Mouse (Mus musculus) cerebellum, postnatal 14 days (tissue): ENCODE data around the gene Olfr1095.

Experiments used
- DNase-seq, 2 experiments: peaks; one replicate each; pipeline ENCODE4 v3.0.0; 2021; ENCODE audit warnings: mixed read lengths in 2 of 2

The Olfr1095 gene

DNA sequence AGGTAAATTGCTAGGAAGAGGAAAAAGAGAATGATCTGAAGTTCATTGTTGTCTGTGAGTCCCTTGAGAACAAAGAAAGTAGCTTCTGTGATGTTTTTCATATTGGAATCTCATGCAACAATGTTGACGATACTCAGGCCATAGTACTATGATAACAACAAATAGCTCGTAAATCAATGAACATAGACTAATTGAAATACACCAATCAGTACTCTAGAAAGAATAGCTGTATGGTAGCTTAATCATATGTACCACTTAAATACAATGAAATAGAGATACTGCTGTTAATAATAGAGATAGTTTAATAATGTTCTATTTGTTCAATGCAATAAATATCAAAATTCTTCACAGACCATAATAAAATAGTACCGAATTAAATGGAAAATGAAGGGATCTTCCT is at the start of gene Olfr1095:
Gene Olfr1095, minus strand, starts transcription at position 101 of the 400 bp plus-strand sequence.
- no peak for DNase-seq

DNA sequence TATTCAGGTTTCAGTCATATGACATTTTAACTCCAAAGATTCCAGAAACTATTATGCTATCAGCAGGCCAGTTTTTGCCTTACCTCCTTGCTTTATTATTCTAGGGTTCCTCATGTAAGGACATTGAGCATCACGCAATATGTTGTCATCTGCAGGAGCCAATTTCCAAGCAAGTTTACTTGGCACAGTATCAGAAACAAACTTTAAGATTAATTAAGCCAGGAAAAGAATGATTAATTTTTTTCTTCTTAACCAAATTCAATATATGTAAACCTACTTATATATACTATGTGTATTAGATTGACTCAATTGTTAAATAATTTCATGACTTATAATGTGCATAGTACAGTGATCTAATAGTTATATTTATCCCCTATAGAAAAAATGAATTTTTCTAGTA is 40.6 kb upstream of the Olfr1095 start, which contains the start of gene Olfr1097:
Gene Olfr1097, minus strand, starts transcription at position 101 of the 400 bp plus-strand sequence.
- no peak for DNase-seq

GRCm38 (mm10) chr2:86874702-86875101 is 23.2 kb upstream of the Olfr1095 start, which contains the start of gene Gm13723:
Gene Gm13723, minus strand, starts transcription at chr2:86874802.
- no peak for DNase-seq

DNA sequence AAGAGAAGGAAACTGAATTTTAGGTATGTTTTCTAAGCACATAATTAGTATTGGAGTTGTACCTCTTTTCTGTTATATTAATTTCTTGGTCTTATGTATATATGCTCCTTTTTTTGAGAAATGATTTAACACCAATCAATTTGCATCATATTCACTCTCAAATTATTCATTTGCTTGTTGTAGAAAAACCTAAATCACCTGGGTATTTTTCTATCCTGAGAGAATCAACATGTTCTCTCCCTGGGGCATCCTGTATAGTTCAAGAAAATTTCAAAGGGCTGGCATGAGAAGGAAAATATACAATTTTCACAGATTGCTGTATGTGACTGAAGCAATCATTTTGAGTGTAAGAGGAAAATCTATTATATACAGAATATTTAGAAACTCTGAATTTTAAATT is 27.1 kb downstream of the Olfr1095 start, which contains the start of gene Olfr1094:
Gene Olfr1094, plus strand, starts transcription at position 301 of the 400 bp plus-strand sequence.
- DNase-seq: no peak

- no peak for DNase-seq
Measured at GRCm38 (mm10) chr2:86809918-86810317, 41.6 kb downstream of the Olfr1095 start, which contains the start of gene Olfr141. Gene Olfr141, minus strand, starts transcription at chr2:86810018.
